ENCODE assay signal across 16 mouse cellular contexts in the genomic region with DNA sequence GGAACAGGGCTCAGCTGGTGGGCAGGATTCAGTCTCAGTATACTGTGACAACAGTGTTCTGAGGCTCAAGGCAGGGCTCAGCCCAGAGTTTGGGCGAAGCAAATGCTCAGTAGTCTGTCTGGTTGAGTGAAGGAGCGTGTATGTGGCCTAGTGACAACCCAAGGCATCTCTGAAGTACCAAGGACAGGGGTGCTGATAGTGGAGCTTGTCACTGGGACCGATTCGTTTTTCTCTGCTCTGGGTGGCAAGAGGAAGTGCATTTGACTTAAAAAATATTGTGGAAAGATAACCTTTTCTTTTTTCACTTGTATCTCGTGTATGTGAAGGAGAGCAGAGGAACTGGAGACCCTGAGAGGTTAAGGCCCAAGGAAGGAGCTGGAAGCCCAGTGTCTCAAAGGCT. TPM values are rescaled to one million over a fixed set of nuclear protein-coding genes. Genes with fewer than 3 reads are reported as not detected.
"Had no signal": no experiment of that assay in that cellular context is flagged by ENCODE, and none has a peak within 500 bp of the region (broad histone marks: within the 10 kb centered on the region; RNA-seq: fewer than 3 reads in every experiment).

No protein-coding gene starts in this region.

- H3K4me2 ChIP-seq: neural tube, embryonic 15.5 days; stomach, embryonic 15.5 days had no signal

- H3K27me3 ChIP-seq: neural tube, embryonic 15.5 days; stomach, embryonic 15.5 days had no signal

- H3K9me3 ChIP-seq: neural tube, embryonic 15.5 days had no signal

- DNase-seq: retina, postnatal 1 day; right cerebral cortex, adult 18-20 months; right cerebral cortex, postnatal 14 days; right cerebral cortex, postnatal 25 days; right cerebral cortex, postnatal 4 days; spleen, adult 18-20 months; thymus, adult 18-20 months; thymus, adult 2 months; thymus, postnatal 14 days; thymus, postnatal 25 days; thymus, postnatal 36 days; thymus, postnatal 4 days had no signal

- H3K27ac ChIP-seq: stomach, embryonic 15.5 days; stomach, postnatal 0 days had no signal

- H3K4me3 ChIP-seq: neural tube, embryonic 15.5 days; stomach, embryonic 15.5 days had no signal

- H3K9ac ChIP-seq: neural tube, embryonic 15.5 days; stomach, embryonic 15.5 days had no signal

- H3K4me1 ChIP-seq: stomach, embryonic 15.5 days had no signal

- H3K36me3 ChIP-seq: neural tube, embryonic 15.5 days; stomach, embryonic 15.5 days had no signal

RNA-seq across cellular contexts. Expression of a gene that starts 37.8 kb away (rescaled TPM):
- total RNA-seq: neutrophil, adult 5-6 weeks had no signal
